Comparison of ENCODE assay signal across 11 mouse cellular contexts in the genomic region with DNA sequence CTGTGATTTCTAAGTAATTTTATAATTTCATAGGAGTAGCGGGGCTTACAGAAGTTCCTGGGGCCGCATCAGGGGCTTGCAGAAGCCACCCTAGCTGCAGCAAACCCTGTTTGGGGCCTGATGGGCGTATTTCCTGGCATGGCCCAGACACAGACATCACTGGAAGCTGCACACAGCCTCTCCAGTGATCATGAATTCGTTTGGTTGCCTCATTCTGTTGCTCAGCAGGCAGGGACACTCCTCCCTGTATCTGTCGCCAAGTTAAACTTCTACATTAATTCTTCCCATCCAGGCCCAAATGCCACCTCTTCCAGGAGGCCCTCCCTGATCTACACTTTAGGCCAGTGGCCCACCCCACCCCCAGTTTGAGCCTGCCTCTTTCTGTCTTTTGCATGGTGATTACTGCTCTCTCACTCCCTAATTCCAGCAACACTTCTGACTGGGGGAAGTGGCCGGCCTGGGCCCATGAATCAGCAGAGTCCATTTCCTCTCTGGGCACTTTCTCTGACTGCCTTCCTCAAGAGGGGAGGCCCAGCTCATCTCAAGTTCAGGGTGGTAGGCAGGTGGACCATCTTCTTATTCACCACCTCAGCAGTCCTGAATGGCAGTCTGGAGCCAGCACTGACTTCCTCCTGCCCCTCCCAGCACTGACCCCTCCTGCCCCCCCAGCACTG. TPM values are rescaled to one million over a fixed set of nuclear protein-coding genes. Genes with fewer than 3 reads are reported as not detected.
A peak's percentile ranks its signal among the peaks of the same experiment; 100 is the strongest.
DNase-seq lines count a peak whose midpoint lies in the region; ATAC-seq lines count a peak whose summit lies in the region.
"Had no signal": no experiment of that assay in that cellular context is flagged by ENCODE, and none has a peak within 500 bp of the region (broad histone marks: within the 10 kb centered on the region; RNA-seq: fewer than 3 reads in every experiment).

No protein-coding gene starts in this region.

- H3K27ac ChIP-seq in heart, embryonic 10.5 days = peak overlapping the region; percentile 59; the same call in 1 of the 2 replicates
- H3K27ac ChIP-seq in heart, embryonic 12.5 days (ENCODE audit: poor library complexity, severe bottlenecking) = no peak overlapping the region
- H3K27ac ChIP-seq in liver, embryonic 16.5 days (ENCODE audit: low read length) = peak overlapping the region; percentile 55; the same call in 1 of the 2 replicates
- no peak overlapping the region; the same call in 1 of the 2 replicates for H3K27ac ChIP-seq in neural tube, embryonic 15.5 days (replicated peaks)
- H3K27ac ChIP-seq: limb, embryonic 12.5 days had no signal

- H3K9me3 ChIP-seq in heart, embryonic 10.5 days = no peaks in the 10 kb centered on the region
- H3K9me3 ChIP-seq in heart, embryonic 12.5 days (replicated peaks) = no peaks in the 10 kb centered on the region
- no peaks in the 10 kb centered on the region for H3K9me3 ChIP-seq in liver, embryonic 16.5 days (replicated peaks; ENCODE audit: control insufficient read depth, low read length)
- H3K9me3 ChIP-seq in neural tube, embryonic 15.5 days (replicated peaks) = no peaks in the 10 kb centered on the region
- H3K9me3 ChIP-seq: limb, embryonic 12.5 days had no signal

- H3K36me3 ChIP-seq in heart, embryonic 10.5 days = no peaks in the 10 kb centered on the region
- no peaks in the 10 kb centered on the region for H3K36me3 ChIP-seq in heart, embryonic 12.5 days
- no peaks in the 10 kb centered on the region for H3K36me3 ChIP-seq in liver, embryonic 16.5 days (ENCODE audit: control insufficient read depth, insufficient read depth)
- H3K36me3 ChIP-seq in neural tube, embryonic 15.5 days = no peaks in the 10 kb centered on the region
- H3K36me3 ChIP-seq: limb, embryonic 12.5 days had no signal

- no peak overlapping the region for H3K4me3 ChIP-seq in heart, embryonic 10.5 days
- no peak overlapping the region for H3K4me3 ChIP-seq in heart, embryonic 12.5 days
- no peak overlapping the region for H3K4me3 ChIP-seq in liver, embryonic 16.5 days (ENCODE audit: low read depth, low read length)
- no peak overlapping the region for H3K4me3 ChIP-seq in neural tube, embryonic 15.5 days (replicated peaks)
- H3K4me3 ChIP-seq: limb, embryonic 12.5 days had no signal

- no peaks in the 10 kb centered on the region for H3K27me3 ChIP-seq in heart, embryonic 10.5 days (ENCODE audit: insufficient read depth, poor library complexity, severe bottlenecking)
- no peaks in the 10 kb centered on the region for H3K27me3 ChIP-seq in heart, embryonic 12.5 days (replicated peaks)
- no peaks in the 10 kb centered on the region for H3K27me3 ChIP-seq in liver, embryonic 16.5 days (ENCODE audit: control insufficient read depth, insufficient read depth, low read depth, low read length)
- no peaks in the 10 kb centered on the region for H3K27me3 ChIP-seq in neural tube, embryonic 15.5 days (replicated peaks)
- H3K27me3 ChIP-seq: limb, embryonic 12.5 days had no signal

- H3K9ac ChIP-seq in heart, embryonic 12.5 days = no peak overlapping the region
- H3K9ac ChIP-seq in liver, embryonic 16.5 days (ENCODE audit: low read depth, low read length) = no peak overlapping the region
- H3K9ac ChIP-seq in neural tube, embryonic 15.5 days (replicated peaks) = no peak overlapping the region
- H3K9ac ChIP-seq: limb, embryonic 12.5 days had no signal

- peaks cover 52% of the 10 kb centered on the region for H3K4me1 ChIP-seq in heart, embryonic 10.5 days
- peaks cover 40% of the 10 kb centered on the region for H3K4me1 ChIP-seq in heart, embryonic 12.5 days (replicated peaks)
- no peaks in the 10 kb centered on the region for H3K4me1 ChIP-seq in liver, embryonic 16.5 days (ENCODE audit: control insufficient read depth, low read depth, low read length)
- H3K4me1 ChIP-seq in neural tube, embryonic 15.5 days = peaks cover 8% of the 10 kb centered on the region; the same call in 1 of the 2 replicates

- 56% methylated on average over 6 of the region's 6 CpGs for WGBS in heart, embryonic 10.5 days
- WGBS in heart, embryonic 12.5 days = 58% methylated on average over 6 of the region's 6 CpGs
- WGBS in liver, embryonic 16.5 days (ENCODE audit: insufficient replicate concordance) = 34% methylated on average over 6 of the region's 6 CpGs
- WGBS in neural tube, embryonic 15.5 days = 56% methylated on average over 6 of the region's 6 CpGs

- no peak for DNase-seq in heart, embryonic 10.5 days (ENCODE audit: low spot score)
- peak; percentile 59 for DNase-seq in 3134 (ENCODE audit: extremely low read depth, insufficient read length, low spot score)
- no peak for DNase-seq in urinary bladder, adult 18-20 months (ENCODE audit: low spot score in 2 of 2)
- no peak for DNase-seq in kidney, adult 11 months
- DNase-seq: midbrain, embryonic 14.5 days had no signal

- H3K4me2 ChIP-seq in heart, embryonic 12.5 days = no peak overlapping the region
- H3K4me2 ChIP-seq in liver, embryonic 16.5 days (ENCODE audit: low read depth, low read length) = no peak overlapping the region
- H3K4me2 ChIP-seq in neural tube, embryonic 15.5 days = no peak overlapping the region
- H3K4me2 ChIP-seq: limb, embryonic 12.5 days had no signal

- ATAC-seq in heart, embryonic 12.5 days (ENCODE audit: insufficient number of reproducible peaks, low FRiP score) = no peak
- peak; percentile 70 for ATAC-seq in common myeloid progenitor, adult 5-6 weeks (replicated peaks; ENCODE audit: low read depth, poor library complexity, severe bottlenecking)
- peak; percentile 20; the same call in 1 of the 2 replicates for ATAC-seq in liver, embryonic 16.5 days (ENCODE audit: low read depth)
- ATAC-seq in neural tube, embryonic 15.5 days (ENCODE audit: low FRiP score) = no peak
- ATAC-seq: CD4-positive, CD25-positive, alpha-beta regulatory T cell, adult 4 months had no signal

RNA-seq across cellular contexts. Expression of a gene that starts 51.0 kb away (rescaled TPM):
- polyA plus RNA-seq in heart, embryonic 10.5 days (2016; fragmentation: Nextera tagmentation; extraction: Ambion mirVana) = 47.7 and 53.8 TPM in 2 replicates
- polyA plus RNA-seq in heart, embryonic 12.5 days (2016; fragmentation: Nextera tagmentation; extraction: Ambion mirVana) = 46.6 and 48.3 TPM in 2 replicates
- total RNA-seq in common myeloid progenitor, adult 5-6 weeks (2017) = 17.3 and 27.5 TPM in 2 replicates
- polyA plus RNA-seq in liver, embryonic 16.5 days (2015; fragmentation: Nextera tagmentation; extraction: Ambion mirVana) = 13.7 and 14.0 TPM in 2 replicates
- polyA plus RNA-seq in neural tube, embryonic 15.5 days (2015; fragmentation: Nextera tagmentation; extraction: Ambion mirVana) = 41.4 and 44.1 TPM in 2 replicates

RNA-seq across cellular contexts. Expression of a gene that starts 51.9 kb away (rescaled TPM):
- polyA plus RNA-seq in heart, embryonic 10.5 days (2016; fragmentation: Nextera tagmentation; extraction: Ambion mirVana) = 4.2 TPM in 2 replicates
- polyA plus RNA-seq in heart, embryonic 12.5 days (2016; fragmentation: Nextera tagmentation; extraction: Ambion mirVana) = 14.2 and 16.8 TPM in 2 replicates
- 4.7 and 6.5 TPM in 2 replicates for total RNA-seq in common myeloid progenitor, adult 5-6 weeks (2017)
- polyA plus RNA-seq in liver, embryonic 16.5 days (2015; fragmentation: Nextera tagmentation; extraction: Ambion mirVana) = 0.46 and 0.61 TPM in 2 replicates
- 2.5 and 3.4 TPM in 2 replicates for polyA plus RNA-seq in neural tube, embryonic 15.5 days (2015; fragmentation: Nextera tagmentation; extraction: Ambion mirVana)

Comparison
In these comparisons a context has a peak if more than half of its experiments do, and no peak if none do; other contexts are left out.
1. H3K27ac ChIP-seq: peak in heart, embryonic 10.5 days (single experiment) and liver, embryonic 16.5 days (single experiment); none in heart, embryonic 12.5 days (single experiment) and neural tube, embryonic 15.5 days (single experiment).
2. ATAC-seq: peak in common myeloid progenitor, adult 5-6 weeks (single experiment) and liver, embryonic 16.5 days (single experiment); none in heart, embryonic 12.5 days (single experiment) and neural tube, embryonic 15.5 days (single experiment).